Mouse (Mus musculus): ENCODE measurements around the gene Cd3g.
"Not testable (repeated sequence)": the region's sequence is repeated elsewhere in the genome, so short reads cannot be mapped to it uniquely, and the experiment has no call there.

Cd3g gene

DNA sequence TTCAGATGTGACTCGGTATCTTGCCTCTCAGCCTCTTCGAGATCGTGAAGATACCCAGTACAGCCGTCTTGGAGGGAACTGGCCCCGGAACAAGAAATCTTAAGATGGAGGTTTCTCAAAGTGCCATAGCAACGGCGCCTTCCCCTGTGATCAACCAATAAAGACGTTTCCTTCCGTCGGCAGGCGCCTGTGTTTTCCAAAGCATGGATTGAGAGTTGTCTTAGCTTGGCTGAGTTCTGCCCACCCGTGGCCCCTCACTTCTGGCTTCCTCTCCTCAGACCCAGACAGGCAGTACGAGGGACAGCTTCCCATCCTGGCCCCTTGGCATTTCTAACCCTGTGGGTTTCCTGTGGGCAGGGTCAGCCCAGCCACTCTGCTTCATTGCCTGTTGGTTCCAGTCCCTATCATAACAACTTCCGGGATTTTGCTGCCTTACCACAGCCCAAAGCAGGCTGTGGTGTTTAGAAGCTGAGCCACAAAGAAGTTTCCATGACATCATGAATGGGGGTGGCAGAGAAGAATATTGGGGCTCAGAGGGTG is 6.1 kb upstream of the Cd3g start:
- no peak for DNase-seq (ENCODE audit: low spot score in 2 of 2)

DNA sequence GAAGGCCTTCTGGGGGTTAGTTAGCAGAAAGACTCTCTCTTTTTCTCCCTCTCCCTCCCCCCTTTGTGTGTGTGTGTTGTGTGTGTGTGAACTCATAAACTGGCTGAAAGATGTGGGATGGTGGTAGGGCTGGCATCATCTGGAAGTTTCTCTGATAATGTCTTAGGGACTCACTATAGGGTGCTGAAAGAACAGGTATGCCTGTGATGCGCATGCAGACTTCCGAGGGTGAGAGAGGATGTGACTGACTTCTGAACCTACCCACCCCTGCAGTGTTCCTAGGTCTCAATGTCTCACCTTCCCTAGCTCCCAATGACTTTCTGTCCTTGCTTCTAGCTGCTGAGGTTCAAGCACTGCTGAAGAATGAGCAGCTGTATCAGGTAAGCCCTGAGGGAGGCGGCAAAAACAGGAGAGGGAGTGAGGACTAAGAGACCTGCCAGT is 5.5 kb upstream of the Cd3g start:
- no peak for DNase-seq (ENCODE audit: low spot score in 2 of 2)

DNA sequence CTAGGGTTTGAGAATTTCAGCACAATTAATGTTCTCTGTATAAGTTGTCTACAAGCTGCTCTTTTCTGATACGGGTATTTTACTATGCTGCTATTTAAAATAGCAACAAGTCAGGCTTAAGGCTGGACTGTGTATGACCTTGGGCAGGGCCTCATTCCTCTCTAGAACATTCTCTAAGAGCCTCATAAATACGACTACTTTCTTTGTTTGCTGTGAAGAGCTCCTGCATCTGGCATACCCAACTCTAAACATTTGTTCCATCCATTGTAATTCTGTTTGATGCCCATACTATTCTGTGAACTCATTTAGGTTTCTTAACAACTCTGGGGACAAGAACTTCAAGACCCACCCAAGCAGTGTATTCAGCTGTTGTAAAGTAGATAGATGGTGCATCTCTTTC is 2.8 kb upstream of the Cd3g start:
- no peak for DNase-seq (ENCODE audit: low spot score in 2 of 2)

DNA sequence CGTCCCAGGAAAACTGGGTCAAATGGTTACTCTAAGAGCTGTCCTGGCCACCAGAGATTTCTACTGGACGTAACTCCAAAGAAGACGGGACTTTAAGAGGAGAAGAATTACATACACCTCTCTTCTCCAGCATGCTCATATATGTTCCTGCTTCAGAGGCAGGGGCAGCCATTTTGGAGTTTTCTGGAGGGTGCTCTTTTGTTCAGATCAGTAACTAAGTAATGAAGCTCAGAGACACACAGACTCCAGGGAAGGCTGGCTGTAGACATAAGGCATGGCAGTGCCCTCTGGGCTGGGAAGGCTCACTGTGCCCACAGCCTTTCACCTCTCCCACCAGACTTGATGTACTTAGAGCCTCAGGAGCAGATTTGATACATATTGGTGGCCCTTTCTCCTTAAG is 2.3 kb upstream of the Cd3g start:
- no peak for DNase-seq (ENCODE audit: low spot score in 2 of 2)

DNA sequence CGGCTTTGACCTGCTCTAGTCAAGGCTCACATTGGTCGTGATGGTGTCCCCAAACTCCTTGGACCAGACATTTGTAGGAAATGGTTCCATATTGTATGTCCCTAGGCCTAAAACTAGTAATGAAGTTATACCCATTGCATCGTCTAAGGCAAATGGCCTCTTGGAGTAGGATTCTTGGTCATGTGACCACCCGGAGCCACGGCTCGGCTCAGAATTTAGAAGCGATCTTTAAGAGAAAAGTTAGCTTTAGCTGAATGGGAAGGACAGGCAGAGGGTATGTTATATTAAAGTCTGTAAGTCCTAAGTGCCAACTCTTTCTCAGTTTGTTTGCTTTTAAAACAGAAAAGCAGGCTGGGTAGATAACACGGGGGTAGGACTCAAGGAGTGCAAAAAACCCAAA is 1.9 kb upstream of the Cd3g start:
- DNase-seq (ENCODE audit: low spot score in 2 of 2): no peak

DNA sequence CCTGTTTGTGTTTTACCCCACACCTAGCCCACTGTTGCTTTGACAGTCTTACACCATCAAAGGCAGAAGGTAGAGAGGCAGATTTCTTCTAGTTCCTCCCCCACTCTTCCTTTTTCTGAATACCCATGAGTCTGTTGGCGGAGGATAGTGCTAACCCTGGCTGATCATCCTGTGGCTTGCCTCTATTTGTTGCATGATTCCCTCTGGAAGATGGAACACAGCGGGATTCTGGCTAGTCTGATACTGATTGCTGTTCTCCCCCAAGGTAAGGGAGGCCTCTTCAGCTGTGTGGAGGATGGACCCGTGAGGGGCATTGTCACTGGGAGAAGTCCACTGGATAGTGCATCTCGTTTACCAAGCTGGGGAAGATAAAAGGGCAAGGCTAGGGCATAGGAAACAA is 1.4 kb upstream of the Cd3g start, which contains the start of gene Cd3d:
Cd3d (plus strand) TSS at position 111 of the 400 bp plus-strand sequence.
- no peak for DNase-seq (ENCODE audit: low spot score in 2 of 2)

DNA sequence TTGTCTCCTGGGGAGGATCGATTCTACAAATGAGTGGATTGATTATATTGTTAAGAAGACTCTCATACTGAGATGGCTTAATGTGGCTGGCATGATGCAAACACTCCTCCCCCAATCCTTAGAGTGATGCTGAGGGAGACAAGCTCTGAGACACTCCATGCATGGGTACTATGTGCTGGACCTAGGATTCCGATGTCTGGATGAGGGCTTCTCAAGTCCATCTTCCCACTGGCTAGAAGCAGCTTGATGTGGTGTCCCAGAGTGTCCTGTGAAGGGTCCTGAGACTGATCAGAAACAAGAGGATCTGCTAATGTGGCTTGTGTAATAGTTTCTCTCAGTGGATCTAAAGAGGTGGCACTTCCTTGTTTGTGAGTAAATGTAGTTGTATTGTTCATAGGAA is 873 bp upstream of the Cd3g start:
- DNase-seq (ENCODE audit: low spot score in 2 of 2): no peak

DNA sequence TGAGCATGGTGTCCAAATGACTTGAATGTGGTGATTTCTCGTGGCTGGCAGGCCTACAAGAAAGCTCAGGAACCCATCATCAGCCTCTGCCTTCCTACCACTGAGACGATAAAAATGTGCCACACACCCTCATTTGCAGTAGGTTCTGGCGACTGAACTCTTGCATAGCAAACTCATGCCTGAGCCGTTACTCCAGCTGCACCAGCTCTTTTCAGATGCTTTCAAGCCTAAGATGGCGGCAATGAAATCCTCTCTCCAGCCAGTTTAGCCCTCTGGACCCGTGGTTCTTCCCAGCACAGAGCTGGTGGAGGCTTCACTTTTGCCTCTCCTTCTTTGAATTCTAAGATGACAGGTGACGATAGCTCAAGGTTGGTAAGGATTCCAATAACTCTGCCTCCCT is 425 bp downstream of the Cd3g start:
- no peak for DNase-seq (ENCODE audit: low spot score in 2 of 2)

DNA sequence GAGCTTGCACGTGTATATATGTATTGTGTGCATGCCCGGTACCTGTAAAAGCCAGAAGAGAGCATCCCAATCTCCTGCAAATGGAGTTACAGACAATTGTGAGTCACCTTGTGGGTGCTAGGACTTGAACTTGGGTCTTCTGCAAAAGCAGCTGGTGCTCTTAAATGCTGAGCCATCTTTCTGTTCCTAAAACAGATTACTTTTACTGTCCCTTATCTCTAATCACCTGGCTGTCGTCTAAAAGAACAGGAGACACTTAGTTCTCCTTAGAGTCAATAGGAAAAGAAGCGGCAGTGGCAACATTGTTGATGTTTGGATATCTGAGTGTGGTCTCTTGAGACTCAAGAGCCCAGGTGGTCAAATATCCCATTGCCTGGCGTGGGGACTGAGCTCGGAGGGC is 2.4 kb downstream of the Cd3g start:
- DNase-seq (ENCODE audit: low spot score in 2 of 2): no peak

DNA sequence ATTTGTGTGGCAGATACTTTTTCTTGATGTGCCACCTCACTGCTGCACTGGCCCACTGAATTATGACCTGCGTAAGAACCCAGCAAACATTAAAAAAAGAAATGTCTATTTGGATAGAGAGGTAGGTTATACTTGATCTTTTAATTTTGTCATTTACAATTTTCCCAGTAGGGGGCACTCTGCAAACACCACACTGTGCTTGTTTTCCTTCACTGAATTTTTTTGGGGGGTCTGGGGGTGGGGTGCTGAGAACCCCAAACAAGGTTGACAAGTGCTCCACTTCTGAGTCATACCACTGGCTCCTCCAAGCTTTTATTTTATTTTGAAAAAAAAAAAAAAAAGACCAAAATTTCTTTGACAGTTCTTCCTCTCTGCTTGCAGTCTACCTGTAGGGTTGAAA is 10.8 kb downstream of the Cd3g start:
- DNase-seq (ENCODE audit: low spot score in 2 of 2): no peak

DNA sequence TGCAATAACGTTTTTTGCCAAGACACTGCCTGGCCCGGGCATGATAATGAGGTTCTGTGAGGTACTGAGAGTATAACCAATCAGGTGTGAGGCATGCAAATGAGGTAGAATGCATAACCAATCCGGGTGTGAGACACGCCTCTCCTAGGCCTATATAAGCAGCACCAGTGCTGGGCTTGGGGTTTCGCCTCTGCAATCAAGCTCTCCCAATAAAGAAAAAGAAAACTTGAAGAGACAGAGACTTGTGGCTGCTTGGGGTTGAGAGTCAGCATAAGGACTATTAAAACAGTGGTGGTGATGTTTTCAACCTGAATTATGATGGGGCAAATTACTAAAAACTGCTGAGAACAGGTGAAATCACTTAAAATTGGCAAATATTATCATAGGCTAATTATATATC is 12.5 kb downstream of the Cd3g start:
- not testable (repeated sequence) for DNase-seq (ENCODE audit: low spot score in 2 of 2)

DNA sequence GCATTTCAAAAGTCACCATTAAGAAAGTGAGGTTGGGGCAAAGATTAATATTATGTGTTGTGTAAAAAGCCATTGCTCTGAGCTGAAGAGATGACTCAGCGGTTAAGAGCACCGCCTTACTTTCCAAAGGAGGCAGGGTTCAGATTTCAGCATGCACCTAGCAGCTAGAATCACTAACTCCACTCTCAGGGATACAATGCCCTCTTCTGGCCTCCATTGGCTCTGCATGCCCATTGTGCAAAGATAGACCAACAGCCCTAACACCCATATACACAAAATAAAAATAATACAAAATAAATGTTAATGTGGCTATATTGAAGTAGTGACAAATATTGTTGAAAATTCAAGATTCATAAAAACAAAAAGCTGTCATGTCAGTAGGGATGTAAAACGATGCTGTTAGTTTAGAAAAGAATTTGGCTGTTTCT is 13.4 kb downstream of the Cd3g start:
- DNase-seq (ENCODE audit: low spot score in 2 of 2): peak; percentile 64 to 78

DNA sequence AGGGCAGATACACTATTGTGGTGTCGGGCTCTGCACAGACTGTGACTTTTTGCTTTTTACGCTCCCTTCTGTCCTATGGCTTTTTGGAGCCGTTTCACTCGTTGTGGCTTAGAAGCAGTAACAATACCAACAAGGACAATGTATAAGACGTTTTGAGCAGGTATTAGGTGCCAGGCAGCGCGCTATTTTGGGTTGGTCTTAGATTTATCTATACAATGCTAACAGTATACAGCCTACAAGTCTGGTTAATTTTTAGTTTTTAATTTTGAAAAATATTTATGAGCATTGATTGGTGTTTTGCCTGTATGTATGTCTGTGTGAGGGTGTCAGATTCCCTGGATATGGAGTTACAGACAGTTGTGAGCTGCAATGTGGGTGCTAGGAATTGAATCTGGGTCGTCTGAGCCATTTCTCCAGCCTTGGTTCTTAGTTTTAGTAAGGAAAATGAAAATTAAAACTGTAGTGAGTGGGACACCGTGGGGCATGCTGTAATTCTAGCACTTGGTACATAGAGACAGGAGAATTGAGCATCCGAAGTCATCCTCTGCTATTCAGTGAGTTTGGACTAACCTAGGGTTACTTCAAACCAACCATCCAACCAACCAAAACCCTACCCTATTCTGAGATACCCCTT is 14.3 kb downstream of the Cd3g start:
- DNase-seq (ENCODE audit: low spot score in 2 of 2): no peak

DNA sequence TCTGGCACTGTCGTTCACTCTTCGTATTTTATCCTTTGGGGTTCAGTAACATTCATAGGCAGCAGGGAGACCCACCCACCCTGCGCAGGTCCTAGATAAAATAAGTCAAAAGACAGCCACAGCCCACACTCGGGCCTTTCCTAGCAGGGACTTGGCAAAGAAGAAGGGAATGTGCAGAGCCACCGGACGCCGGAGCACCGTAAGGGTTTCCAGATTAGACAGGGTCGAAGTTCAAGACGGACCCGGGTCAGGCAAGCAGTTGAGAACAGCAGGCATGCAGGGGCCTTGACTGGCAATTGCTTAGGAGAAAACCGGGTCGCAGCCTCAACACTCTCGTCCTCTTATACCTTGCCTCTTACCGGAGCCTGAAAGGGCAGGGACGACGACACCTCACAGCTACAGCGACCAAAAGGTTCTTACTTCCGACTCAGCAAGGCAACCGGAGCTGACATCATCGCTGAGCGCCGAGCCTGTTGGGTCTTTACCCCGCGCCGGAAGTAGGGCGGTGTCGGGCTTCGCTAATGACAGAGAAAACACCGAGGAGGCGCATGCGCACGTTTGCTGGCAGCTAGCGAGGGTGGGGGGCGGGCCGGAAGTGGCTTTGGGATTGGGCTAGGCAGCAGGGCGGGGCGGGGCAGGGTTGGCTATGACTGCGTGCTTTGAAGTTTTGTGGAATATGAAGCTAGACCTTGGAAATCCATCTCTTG is 15.0 kb downstream of the Cd3g start, which contains the start of gene Ube4a:
Ube4a (minus strand) TSS at position 475 of the 707 bp plus-strand sequence.
- peak; percentile 98 to 100 for DNase-seq (ENCODE audit: low spot score in 2 of 2)

DNA sequence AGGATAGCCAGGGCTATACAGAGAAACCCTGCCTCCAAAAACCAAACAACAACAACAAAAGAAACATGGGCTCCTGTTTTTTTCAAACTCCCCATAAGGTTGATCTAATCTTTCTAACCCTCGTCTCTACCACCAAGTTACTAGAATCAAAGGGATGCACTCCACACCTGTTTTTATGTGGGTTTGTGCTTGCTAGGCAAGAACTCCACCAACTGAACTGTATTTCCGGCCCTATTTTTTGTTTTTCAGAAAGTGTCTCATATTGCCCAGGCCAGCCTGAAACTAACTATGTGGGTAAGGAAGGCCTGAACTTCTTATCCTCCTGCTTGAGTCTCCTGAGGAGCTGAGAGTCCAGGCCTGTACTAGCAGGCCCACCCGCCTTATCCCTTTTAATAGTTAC is 25.8 kb downstream of the Cd3g start:
- no peak for DNase-seq (ENCODE audit: low spot score in 2 of 2)

DNA sequence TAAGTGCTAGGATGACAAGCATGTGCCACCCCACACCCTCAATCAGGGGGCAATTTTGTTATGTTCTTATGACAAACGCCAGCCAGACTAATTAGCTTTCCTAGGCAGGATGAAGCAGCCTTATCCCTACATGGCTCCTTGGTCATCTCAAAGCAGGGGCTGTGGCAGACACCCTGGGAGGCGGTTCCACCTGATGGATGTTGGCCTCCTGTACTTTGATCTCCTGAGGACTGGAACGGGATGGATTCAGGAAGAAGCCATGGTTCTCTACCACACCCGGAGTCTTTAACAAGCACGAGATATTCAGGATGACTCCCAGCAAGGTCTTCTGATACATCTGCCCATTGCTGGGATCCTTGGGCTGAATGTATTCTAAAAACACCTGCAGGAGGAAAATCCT is 32.4 kb downstream of the Cd3g start:
- no peak for DNase-seq (ENCODE audit: low spot score in 2 of 2)

DNA sequence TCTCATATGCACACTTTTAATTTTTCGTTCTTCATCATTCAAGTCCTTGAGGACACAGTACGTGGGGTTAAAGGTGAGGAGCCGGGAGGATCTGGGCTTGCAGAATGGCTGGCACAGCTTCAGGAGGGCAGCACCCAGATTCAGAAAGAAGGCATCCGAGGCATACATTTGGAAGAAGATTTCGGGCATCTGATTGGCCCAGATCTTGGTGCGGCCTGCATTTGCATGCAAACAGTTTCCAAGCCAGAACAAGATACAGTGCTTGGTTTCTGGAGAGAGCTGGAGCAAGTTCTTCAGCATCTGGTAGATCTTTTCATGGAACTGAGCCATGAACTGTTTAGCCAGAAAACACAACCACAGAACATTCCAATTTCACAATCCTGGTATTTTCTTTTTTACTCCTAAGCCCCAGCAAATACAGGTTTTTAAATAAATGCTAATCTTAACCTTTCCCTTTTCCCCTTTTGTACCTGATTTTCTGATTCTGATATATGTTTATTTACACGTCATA is 34.0 kb downstream of the Cd3g start:
- DNase-seq (ENCODE audit: low spot score in 2 of 2): peak in 1 of 2 experiments; percentile 8

DNA sequence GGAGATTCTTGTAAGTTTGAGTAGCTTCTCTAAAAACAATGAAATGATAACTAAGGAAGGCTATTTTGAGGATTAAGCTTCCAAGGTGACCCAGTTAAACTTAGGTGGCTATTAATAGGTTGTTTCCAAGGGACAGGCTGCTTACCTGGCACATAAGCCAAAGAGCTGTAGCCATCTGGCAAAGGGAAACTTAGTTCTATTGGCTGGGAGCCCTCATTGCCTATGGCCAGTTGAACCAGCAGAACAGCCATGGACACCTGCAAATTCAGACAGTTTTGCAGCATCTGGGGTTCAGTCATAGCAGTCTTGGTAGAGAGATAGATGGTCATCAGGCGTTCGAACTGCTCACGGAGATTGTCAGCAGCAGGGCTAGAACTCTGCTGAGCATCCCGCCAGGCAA is 37.8 kb downstream of the Cd3g start:
- DNase-seq (ENCODE audit: low spot score in 2 of 2): no peak

DNA sequence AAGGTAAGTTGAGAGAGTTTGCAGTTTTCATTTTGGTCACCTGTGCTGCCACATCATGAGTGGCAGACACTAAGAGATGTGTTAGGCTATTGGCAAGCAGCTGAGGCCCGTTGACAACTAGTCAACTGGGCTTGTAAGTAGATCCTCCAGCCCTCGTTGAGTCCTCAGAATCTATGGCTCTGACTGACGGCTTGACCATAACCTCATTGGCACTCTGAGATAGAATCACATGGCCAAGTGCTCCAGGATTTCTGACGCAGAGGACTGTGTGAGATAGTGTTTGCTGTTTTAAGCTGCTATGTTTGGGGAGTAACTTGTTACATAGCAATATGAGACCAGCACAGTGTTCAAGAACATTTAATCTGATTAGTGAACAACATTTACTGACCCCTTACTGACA is 38.5 kb downstream of the Cd3g start:
- DNase-seq (ENCODE audit: low spot score in 2 of 2): no peak

DNA sequence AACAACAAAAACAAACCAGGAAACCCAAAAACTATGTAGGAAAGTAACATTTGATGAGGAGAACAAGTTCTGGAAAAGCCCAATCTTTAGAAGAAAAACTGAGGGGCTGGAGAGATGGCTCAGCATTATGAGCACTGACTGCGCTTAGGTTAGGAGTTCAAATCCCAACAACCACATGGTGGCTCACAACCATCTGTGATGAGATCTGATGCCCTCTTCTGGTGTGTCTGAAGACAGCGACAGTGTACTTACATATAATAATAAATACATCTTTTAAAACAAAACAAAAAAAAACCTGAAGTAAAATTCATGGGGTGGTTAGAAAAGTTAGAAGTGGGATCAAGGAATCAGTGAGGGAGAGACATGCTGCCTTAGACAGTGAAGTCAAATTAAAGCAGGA is 58.7 kb downstream of the Cd3g start:
- DNase-seq (ENCODE audit: low spot score in 2 of 2): no peak

DNA sequence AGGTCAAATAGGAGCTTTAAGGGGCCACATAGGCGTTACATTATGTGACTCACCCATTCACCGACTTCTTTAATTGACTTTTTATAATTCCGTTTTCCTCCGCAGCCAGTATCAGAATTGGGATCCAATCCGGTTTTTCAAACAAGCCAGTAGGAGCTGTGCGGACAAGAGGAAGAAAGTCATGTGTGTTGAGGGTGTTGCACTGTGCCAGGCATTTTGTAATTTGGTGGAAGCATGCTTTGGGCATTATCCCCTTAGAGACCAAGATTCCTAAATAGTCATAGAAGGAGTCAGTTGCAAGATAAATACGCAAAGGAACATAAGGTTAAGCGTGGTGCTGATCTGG is 59.1 kb downstream of the Cd3g start:
- DNase-seq (ENCODE audit: low spot score in 2 of 2): peak in 1 of 2 experiments; percentile 53

DNA sequence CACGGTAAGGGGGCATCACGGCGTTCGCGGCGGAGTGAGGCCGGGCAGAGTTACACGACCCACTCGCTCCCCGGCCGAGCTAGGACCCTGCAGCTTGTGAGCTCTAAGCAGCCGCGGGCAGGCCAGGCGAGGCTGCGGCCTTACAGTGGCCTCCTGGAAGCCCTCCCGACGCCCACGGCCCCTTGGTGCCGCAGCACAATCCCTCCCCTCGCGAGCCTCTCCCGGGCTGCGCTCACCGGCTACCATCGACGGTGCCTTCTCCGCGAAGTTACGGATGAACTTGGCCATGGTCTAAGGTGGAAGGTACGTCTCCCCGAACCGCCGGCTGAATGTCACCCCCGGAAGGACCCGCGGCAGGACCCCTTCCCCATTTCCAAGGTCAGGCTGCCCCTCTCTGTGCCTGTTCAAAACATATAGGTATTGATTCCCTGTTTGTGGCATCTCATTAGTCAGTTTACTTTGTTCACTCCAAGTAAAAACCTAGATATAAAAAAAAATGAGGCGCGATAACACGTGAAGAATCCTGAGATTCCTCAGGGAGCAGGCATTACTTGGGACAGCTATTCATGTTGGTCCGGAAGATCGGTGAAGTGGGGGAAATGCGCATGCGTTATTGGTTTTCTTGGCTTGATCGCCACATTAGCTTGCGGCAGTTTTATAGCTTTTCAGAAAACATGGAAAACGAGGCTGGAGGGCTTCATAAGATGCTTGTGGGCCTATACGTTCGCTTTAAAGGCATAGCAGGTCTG is 59.7 kb downstream of the Cd3g start, which contains the start of gene Atp5l:
Atp5l (minus strand) TSS at position 369 of the 749 bp plus-strand sequence.
- DNase-seq (ENCODE audit: low spot score in 2 of 2): peak; percentile 75 to 76

Measured in urinary bladder, adult 18-20 months (tissue).